Comparison of ENCODE assay signal across 9 mouse cellular contexts in the genomic region with DNA sequence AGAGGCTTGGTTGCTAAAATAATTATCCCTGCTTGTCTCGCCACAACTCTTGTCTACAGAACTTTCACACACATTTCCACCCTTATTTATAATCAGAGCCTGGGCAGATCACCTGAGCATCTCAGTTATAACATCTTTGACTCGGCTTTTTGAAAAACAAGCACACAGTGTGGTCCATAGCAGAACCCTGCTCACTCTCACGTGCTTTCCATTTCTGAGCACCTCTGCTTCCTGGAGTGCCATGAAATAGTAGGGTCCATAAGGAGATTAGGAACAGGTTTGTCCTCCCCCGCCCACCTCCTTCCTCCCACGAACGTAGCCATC. TPM values are rescaled to one million over a fixed set of nuclear protein-coding genes. Genes with fewer than 3 reads are reported as not detected.
DNase-seq lines count a peak whose midpoint lies in the region; ATAC-seq and TF ChIP-seq lines count a peak whose summit lies in the region.
"Had no signal": no experiment of that assay in that cellular context is flagged by ENCODE, and none has a peak within 500 bp of the region (broad histone marks: within the 10 kb centered on the region; RNA-seq: fewer than 3 reads in every experiment).

No protein-coding gene starts in this region.

- H3K27ac ChIP-seq in heart, embryonic 15.5 days, result no peak overlapping the region
- H3K27ac ChIP-seq in bone marrow, adult 2 months (ENCODE audit: control insufficient read depth, insufficient read depth, low read depth, low read length, poor library complexity), result no peak overlapping the region
- no peak overlapping the region for H3K27ac ChIP-seq in forebrain, embryonic 16.5 days (ENCODE audit: low read length)
- no peak overlapping the region for H3K27ac ChIP-seq in liver, embryonic 16.5 days (ENCODE audit: low read length)

- H3K9ac ChIP-seq in heart, embryonic 15.5 days, result peak overlapping the region; percentile 53
- peak overlapping the region; percentile 63 for H3K9ac ChIP-seq in forebrain, embryonic 16.5 days (replicated peaks; ENCODE audit: low read depth, low read length)
- H3K9ac ChIP-seq in liver, embryonic 16.5 days (ENCODE audit: low read depth, low read length), result no peak overlapping the region

- H3K27me3 ChIP-seq in heart, embryonic 15.5 days, result peaks cover 20% of the 10 kb centered on the region
- H3K27me3 ChIP-seq in forebrain, embryonic 16.5 days (replicated peaks; ENCODE audit: control insufficient read depth, insufficient read depth, low read length), result 0 out of 2 replicates have a peak, but pooled peaks cover 7% of the 10 kb centered on the region
- peaks cover 28% of the 10 kb centered on the region for H3K27me3 ChIP-seq in liver, embryonic 16.5 days (ENCODE audit: control insufficient read depth, insufficient read depth, low read depth, low read length)

- H3K4me3 ChIP-seq in heart, embryonic 15.5 days, result peak overlapping the region; percentile 61
- peak overlapping the region; percentile 1 for H3K4me3 ChIP-seq in bone marrow, adult 2 months (replicated peaks; ENCODE audit: control insufficient read depth, low read depth, low read length)
- H3K4me3 ChIP-seq in forebrain, embryonic 16.5 days (replicated peaks; ENCODE audit: low read length), result peak overlapping the region; percentile 54
- H3K4me3 ChIP-seq in liver, embryonic 16.5 days (ENCODE audit: low read depth, low read length), result peak overlapping the region; percentile 54

- no peak for TF ChIP-seq CTCF in bone marrow, adult 2 months (IDR thresholded peaks at IDR 0.05; ENCODE audit: control insufficient read depth, insufficient read depth, low read length)

- no peak for ATAC-seq in heart, embryonic 15.5 days (replicated peaks; ENCODE audit: insufficient number of reproducible peaks, insufficient read depth, low FRiP score, low read depth)
- ATAC-seq in forebrain, embryonic 16.5 days, result peak; percentile 23; the same call in 1 of the 2 replicates
- no peak for ATAC-seq in liver, embryonic 16.5 days (ENCODE audit: low read depth)

- peak overlapping the region; percentile 99 for H3K4me2 ChIP-seq in heart, embryonic 15.5 days
- H3K4me2 ChIP-seq in forebrain, embryonic 16.5 days (ENCODE audit: low read length), result peak overlapping the region; percentile 95
- H3K4me2 ChIP-seq in liver, embryonic 16.5 days (ENCODE audit: low read depth, low read length), result peak overlapping the region; percentile 78

- DNase-seq in heart, postnatal 4 days, result no peak
- no peak for DNase-seq in frontal cortex, postnatal 10 days (ENCODE audit: low spot score in 2 of 2)
- no peak for DNase-seq in frontal cortex, postnatal 25 days (ENCODE audit: low spot score in 2 of 2)
- DNase-seq in Muller cell, postnatal 12 days (ENCODE audit: inconsistent ontology term), result no peak

- H3K4me1 ChIP-seq in heart, embryonic 15.5 days (replicated peaks), result peaks cover 16% of the 10 kb centered on the region
- H3K4me1 ChIP-seq in bone marrow, adult 2 months (ENCODE audit: control insufficient read depth, insufficient read depth, low read length), result no peaks in the 10 kb centered on the region
- H3K4me1 ChIP-seq in forebrain, embryonic 16.5 days (replicated peaks; ENCODE audit: control insufficient read depth, insufficient read depth, low read length), result peaks cover 12% of the 10 kb centered on the region
- no peaks in the 10 kb centered on the region for H3K4me1 ChIP-seq in liver, embryonic 16.5 days (ENCODE audit: control insufficient read depth, low read depth, low read length)

- no peak for TF ChIP-seq POLR2A in bone marrow, adult 2 months (IDR thresholded peaks at IDR 0.05; ENCODE audit: borderline replicate concordance, control insufficient read depth, low read depth, low read length)

- 19% methylated on average over 6 of the region's 6 CpGs for WGBS in heart, embryonic 15.5 days
- WGBS in bone marrow, adult 2 months, result 24% methylated on average over 6 of the region's 6 CpGs
- 19% methylated on average over 6 of the region's 6 CpGs for whole genome bisulfite sequencing in forebrain, embryonic 16.5 days
- 19% methylated on average over 6 of the region's 6 CpGs for WGBS in liver, embryonic 16.5 days (ENCODE audit: insufficient replicate concordance)

- no peaks in the 10 kb centered on the region for H3K36me3 ChIP-seq in heart, embryonic 15.5 days
- no peaks in the 10 kb centered on the region for H3K36me3 ChIP-seq in forebrain, embryonic 16.5 days (ENCODE audit: control insufficient read depth, insufficient read depth)
- no peaks in the 10 kb centered on the region for H3K36me3 ChIP-seq in liver, embryonic 16.5 days (ENCODE audit: control insufficient read depth, insufficient read depth)

- H3K9me3 ChIP-seq in heart, embryonic 15.5 days (replicated peaks), result no peaks in the 10 kb centered on the region
- H3K9me3 ChIP-seq in forebrain, embryonic 16.5 days (ENCODE audit: control insufficient read depth, low read length), result no peaks in the 10 kb centered on the region
- H3K9me3 ChIP-seq in liver, embryonic 16.5 days (replicated peaks; ENCODE audit: control insufficient read depth, low read length), result peaks cover 3% of the 10 kb centered on the region; the same call in 1 of the 2 replicates

RNA-seq across cellular contexts. Expression of gene Sidt1, which starts 1.4 kb away (rescaled TPM):
- polyA plus RNA-seq in heart, embryonic 15.5 days (2015; fragmentation: Nextera tagmentation; extraction: Ambion mirVana), result 0.11 and 0.57 TPM in 2 replicates
- under 1 TPM; 0.21 to 0.25 TPM for total RNA-seq in heart, postnatal 4 days (2021)
- 2.5 and 3.6 TPM in 2 replicates for polyA plus RNA-seq in bone marrow, adult 2 months (2011; ENCODE audit: insufficient read depth, insufficient read length, low replicate concordance, missing spikeins)
- polyA plus RNA-seq in forebrain, embryonic 16.5 days (2015; fragmentation: Nextera tagmentation; extraction: Ambion mirVana), result 5.3 and 7.1 TPM in 2 replicates
- polyA plus RNA-seq in liver, embryonic 16.5 days (2015; fragmentation: Nextera tagmentation; extraction: Ambion mirVana), result 0.02 and 0.05 TPM in 2 replicates
- total RNA-seq: MEL had no signal

RNA-seq across cellular contexts. Expression of gene Spice1, which starts 15.3 kb away (rescaled TPM):
- polyA plus RNA-seq in heart, embryonic 15.5 days (2015; fragmentation: Nextera tagmentation; extraction: Ambion mirVana), result 16.5 and 16.7 TPM in 2 replicates
- 10 to 100 TPM in 1 of 2 experiments, 1 to 10 TPM in 1; 9.6 to 10.8 TPM for total RNA-seq in heart, postnatal 4 days (2021)
- polyA plus RNA-seq in bone marrow, adult 2 months (2011; ENCODE audit: insufficient read depth, insufficient read length, low replicate concordance, missing spikeins), result 7.6 and 11.9 TPM in 2 replicates
- 19.8 and 25.2 TPM in 2 replicates for polyA plus RNA-seq in forebrain, embryonic 16.5 days (2015; fragmentation: Nextera tagmentation; extraction: Ambion mirVana)
- polyA plus RNA-seq in liver, embryonic 16.5 days (2015; fragmentation: Nextera tagmentation; extraction: Ambion mirVana), result 7.5 and 7.7 TPM in 2 replicates

Comparison
In these comparisons a context has a peak if more than half of its experiments do, and no peak if none do; other contexts are left out.
1. H3K4me3 ChIP-seq: peak in every context shown above with its lines; median percentile 61 in heart, embryonic 15.5 days; 54 in forebrain, embryonic 16.5 days; 54 in liver, embryonic 16.5 days; 1 in bone marrow, adult 2 months.